Mouse (Mus musculus) brain, embryonic 14.5 days (tissue): ENCODE data around the gene Rbm45.

Source experiments
- CTCF ChIP-seq: fragments of 200-500 bp; IDR thresholded peaks from 2 replicates; pipeline ENCODE4 v1.5.1; 2012; ENCODE audit warnings: inconsistent platforms, mild to moderate bottlenecking, moderate library complexity, borderline replicate concordance; ENCODE audit not compliant: insufficient read depth, insufficient read length; ENCODE audit errors: extremely low read depth
- POLR2A ChIP-seq: fragments of 200-500 bp; IDR thresholded peaks from 2 replicates; pipeline ENCODE4 v1.6.1; 2012; ENCODE audit warnings: mild to moderate bottlenecking, inconsistent platforms, borderline replicate concordance; ENCODE audit not compliant: poor library complexity, insufficient read depth, insufficient read length, severe bottlenecking; ENCODE audit errors: extremely low read depth

DNA sequence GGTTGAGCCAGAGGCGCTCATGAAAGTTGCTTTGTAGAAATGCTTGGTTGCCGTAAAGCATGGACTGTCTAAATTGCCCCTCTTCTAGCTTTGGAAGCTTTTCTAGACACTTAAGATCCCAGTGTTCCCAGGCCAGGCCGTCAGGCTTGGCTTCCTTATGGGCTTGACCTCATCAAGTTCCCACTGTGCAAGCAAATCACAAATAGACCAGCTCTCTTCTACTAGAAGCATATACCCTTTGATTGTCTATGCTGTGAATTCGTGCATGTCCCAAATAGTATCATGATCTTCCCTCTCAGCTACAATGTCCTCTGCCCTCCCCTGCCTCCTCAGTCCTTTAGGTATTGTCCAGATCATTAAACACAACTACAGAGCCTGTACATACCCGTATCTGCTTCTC, 60.1 kb downstream of the Rbm45 start:
- no peak for TF ChIP-seq POLR2A
- no peak for TF ChIP-seq CTCF
